Mouse (Mus musculus): Measurements from ENCODE around the gene Adgrb2.

DNA sequence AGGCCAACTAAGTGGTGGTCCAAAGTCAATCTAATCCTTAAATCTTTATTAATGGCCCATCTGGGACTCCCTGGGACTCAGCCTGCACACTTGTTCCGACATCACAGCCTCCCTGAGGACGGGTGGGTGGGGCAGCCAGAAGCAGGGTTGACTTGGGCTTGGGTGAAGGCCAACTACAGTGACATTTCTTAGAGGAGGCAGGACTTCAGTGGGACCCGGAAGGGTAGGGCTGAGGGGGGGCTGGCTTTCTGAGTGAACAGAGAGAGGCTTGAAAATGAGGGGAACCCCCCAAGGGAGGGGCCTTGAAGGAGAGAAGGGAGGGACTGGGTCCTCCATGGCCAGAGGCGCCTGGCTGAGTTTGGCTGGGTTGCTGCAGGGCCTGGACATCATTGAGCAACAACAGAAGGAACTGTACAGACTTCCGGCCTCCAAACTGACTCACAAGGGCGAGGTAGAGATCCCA is 33.3 kb upstream of the Adgrb2 start:
- TF ChIP-seq POLR2A (IDR thresholded peaks at IDR 0.05; ENCODE audit: low read depth, low read length) (no peak), CTCF (IDR thresholded peaks at IDR 0.05; ENCODE audit: extremely low read depth, insufficient read length, insufficient replicate concordance, low read depth, low read length) (no peak)

Data from small intestine, adult 2 months (tissue).